Mouse (Mus musculus) testis, adult 2 months (tissue): ENCODE results near the gene Smpdl3a. TPM values are rescaled to one million over a fixed set of nuclear protein-coding genes. Genes with fewer than 3 reads are reported as not detected.
A peak's percentile ranks its signal among the peaks of the same experiment; 100 is the strongest.

ENCODE experiments used
- H3K27ac ChIP-seq: fragments of 200-500 bp; 2 replicates; pipeline ENCODE4 v1.5.1; 2012; ENCODE audit warnings: low read depth, low read length; ENCODE audit not compliant: control insufficient read depth, insufficient read depth
- H3K27me3 ChIP-seq: fragments of 200-500 bp; 2 replicates; pipeline ENCODE4 v1.6.1; 2012; ENCODE audit warnings: mild to moderate bottlenecking, low read length, moderate library complexity; ENCODE audit not compliant: control insufficient read depth, insufficient read depth
- H3K36me3 ChIP-seq: fragments of 200-500 bp; 2 replicates; pipeline ENCODE4 v1.6.1; 2012; ENCODE audit warnings: mild to moderate bottlenecking, low read length; ENCODE audit not compliant: control insufficient read depth, insufficient read depth
- H3K4me1 ChIP-seq: fragments of 200-500 bp; 2 replicates; pipeline ENCODE4 v1.6.1; 2012; ENCODE audit warnings: low read length; ENCODE audit not compliant: control insufficient read depth, insufficient read depth
- H3K4me3 ChIP-seq: fragments of 200-500 bp; 2 replicates; pipeline ENCODE4 v1.5.1; 2012; ENCODE audit warnings: low read depth, mild to moderate bottlenecking, low read length, moderate library complexity, mixed read lengths; ENCODE audit not compliant: control insufficient read depth
- CTCF ChIP-seq: fragments of 200-500 bp; IDR thresholded peaks from 2 replicates; pipeline ENCODE4 v1.5.1; 2012; ENCODE audit warnings: low read depth, mild to moderate bottlenecking, inconsistent platforms, low read length, moderate library complexity; ENCODE audit not compliant: control insufficient read depth, insufficient read depth, insufficient replicate concordance
- POLR2A ChIP-seq: fragments of 200-500 bp; IDR thresholded peaks from 2 replicates; pipeline ENCODE4 v1.6.1; 2012; ENCODE audit warnings: low read depth, mild to moderate bottlenecking, inconsistent platforms, low read length, moderate library complexity; ENCODE audit not compliant: control insufficient read depth
- polyA plus RNA-seq: library from polyadenylated mRNA; depleted of rRNA; stranded (reverse); fragments of >200 nt; gene quantifications from 2 replicates; pipeline ENCODE4 v1.2.3, GENCODE M21; 2012

The Smpdl3a gene
- polyA plus RNA-seq, 1 experiment = 16.7 TPM

- H3K27me3 ChIP-seq = no peaks in the 10 kb centered on the region
- H3K36me3 ChIP-seq = no peaks in the 10 kb centered on the region
- no peaks in the 10 kb centered on the region for H3K4me1 ChIP-seq
- TF ChIP-seq CTCF (no peak), POLR2A (no peak)
- no peak overlapping the region for H3K4me3 ChIP-seq
- H3K27ac ChIP-seq = no peak overlapping the region
Observed at GRCm38 (mm10) chr10:57819209-57819608, 25.1 kb downstream of the Smpdl3a start.

GRCm38 (mm10) chr10:57822473-57822872 lies 28.3 kb downstream of the Smpdl3a start:
- no peaks in the 10 kb centered on the region for H3K4me1 ChIP-seq
- no peaks in the 10 kb centered on the region for H3K36me3 ChIP-seq
- H3K4me3 ChIP-seq = no peak overlapping the region
- H3K27me3 ChIP-seq = no peaks in the 10 kb centered on the region
- H3K27ac ChIP-seq = no peak overlapping the region
- TF ChIP-seq POLR2A (no peak), CTCF (no peak)

- no peak overlapping the region for H3K27ac ChIP-seq
- TF ChIP-seq POLR2A = no peak
- TF ChIP-seq CTCF = no peak
Observed at GRCm38 (mm10) chr10:57828649-57829048, 34.5 kb downstream of the Smpdl3a start.

GRCm38 (mm10) chr10:57829621-57830020 lies 35.5 kb downstream of the Smpdl3a start:
- Histone ChIP-seq H3K27me3 (no peaks in the 10 kb centered on the region), H3K36me3 (no peaks in the 10 kb centered on the region), H3K4me3 (no peak overlapping the region), H3K27ac (no peak overlapping the region), H3K4me1 (no peaks in the 10 kb centered on the region)
- TF ChIP-seq POLR2A = no peak
- TF ChIP-seq CTCF = no peak

More at GRCm38 (mm10) chr10:57828649-57829048, 34.5 kb downstream of the Smpdl3a start:
- no peak overlapping the region for H3K4me3 ChIP-seq
- H3K4me1 ChIP-seq = no peaks in the 10 kb centered on the region
- H3K36me3 ChIP-seq = no peaks in the 10 kb centered on the region
- H3K27me3 ChIP-seq = no peaks in the 10 kb centered on the region

- no peaks in the 10 kb centered on the region for H3K36me3 ChIP-seq
- no peaks in the 10 kb centered on the region for H3K4me1 ChIP-seq
- no peak for TF ChIP-seq POLR2A
- no peak for TF ChIP-seq CTCF
- H3K4me3 ChIP-seq = no peak overlapping the region
- H3K27me3 ChIP-seq = no peaks in the 10 kb centered on the region
- no peak overlapping the region for H3K27ac ChIP-seq
Observed at GRCm38 (mm10) chr10:57835094-57835493, 41.0 kb downstream of the Smpdl3a start.

GRCm38 (mm10) chr10:57835982-57836381 lies 41.8 kb downstream of the Smpdl3a start:
- H3K4me3 ChIP-seq = no peak overlapping the region
- no peaks in the 10 kb centered on the region for H3K4me1 ChIP-seq
- TF ChIP-seq POLR2A (no peak), CTCF (no peak)
- no peaks in the 10 kb centered on the region for H3K27me3 ChIP-seq
- no peaks in the 10 kb centered on the region for H3K36me3 ChIP-seq
- no peak overlapping the region for H3K27ac ChIP-seq

GRCm38 (mm10) chr10:57841638-57842509 lies 47.7 kb downstream of the Smpdl3a start:
- no peak overlapping the region for H3K4me3 ChIP-seq
- TF ChIP-seq CTCF (peak; percentile 40; the same call in 1 of the 2 replicates), POLR2A (no peak)
- H3K27ac ChIP-seq = no peak overlapping the region
- H3K27me3 ChIP-seq = no peaks in the 10 kb centered on the region
- H3K4me1 ChIP-seq = no peaks in the 10 kb centered on the region
- no peaks in the 10 kb centered on the region for H3K36me3 ChIP-seq
